Mouse (Mus musculus) embryo, embryonic 10.5 days (tissue): ENCODE measurements around the gene Samd15.

Experiments used
- DNase-seq: peaks from one replicate; pipeline ENCODE4 v3.0.0-alpha.2; 2015; ENCODE audit warnings: low spot score

The Samd15 gene

DNA sequence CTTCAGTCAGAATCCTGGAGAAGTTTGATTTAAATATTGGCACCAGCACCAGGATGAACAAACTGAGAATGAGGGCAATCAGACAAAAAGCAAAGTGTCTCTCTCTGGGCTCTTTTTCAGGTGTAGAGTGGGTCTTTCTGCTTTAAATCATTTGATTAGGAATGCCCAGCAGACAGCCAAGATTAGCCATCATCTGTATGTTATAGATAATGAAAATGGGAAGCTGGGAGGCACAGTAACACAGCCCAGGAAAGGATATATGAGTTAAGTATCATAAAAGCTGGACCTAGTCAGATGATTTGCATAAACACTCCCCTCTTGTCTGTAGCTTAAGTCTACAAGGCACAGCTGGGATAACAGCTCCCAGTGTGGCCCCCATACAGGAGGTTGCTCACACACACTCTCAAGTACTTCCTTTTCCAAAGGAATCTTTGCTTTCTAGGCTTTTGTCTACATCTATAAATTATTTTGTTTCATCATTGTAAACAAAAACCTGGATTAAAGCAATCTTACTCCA is 30.9 kb downstream of the Samd15 start:
- no peak for DNase-seq

DNA sequence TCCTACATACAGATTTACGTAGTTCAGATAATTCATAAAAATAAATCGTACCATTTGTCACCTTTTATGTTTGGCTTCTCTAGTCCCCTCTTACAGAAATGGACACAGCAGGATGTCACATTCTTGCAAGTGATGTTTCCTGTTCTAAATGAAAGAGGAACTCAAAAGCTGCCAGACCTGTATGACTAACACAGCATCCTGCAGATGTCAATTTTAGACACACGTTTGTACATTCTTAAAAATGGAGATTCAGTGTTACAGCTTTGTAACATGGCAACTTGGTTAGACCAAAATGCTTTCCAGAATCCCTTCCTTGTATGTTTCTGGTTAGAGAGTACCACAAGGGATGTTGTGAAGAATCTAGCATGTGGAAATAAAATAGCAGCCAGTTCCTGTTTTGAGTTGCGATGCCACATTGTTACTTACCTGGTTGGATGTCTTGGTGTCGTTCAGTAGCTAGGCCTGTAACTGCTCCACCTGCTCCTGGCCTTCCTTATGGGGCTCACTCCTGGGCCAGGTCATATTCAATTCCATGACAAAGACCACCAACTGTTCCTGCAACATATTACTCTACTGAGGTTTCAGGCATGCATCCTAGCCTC is 37.5 kb downstream of the Samd15 start:
- DNase-seq, result no peak

DNA sequence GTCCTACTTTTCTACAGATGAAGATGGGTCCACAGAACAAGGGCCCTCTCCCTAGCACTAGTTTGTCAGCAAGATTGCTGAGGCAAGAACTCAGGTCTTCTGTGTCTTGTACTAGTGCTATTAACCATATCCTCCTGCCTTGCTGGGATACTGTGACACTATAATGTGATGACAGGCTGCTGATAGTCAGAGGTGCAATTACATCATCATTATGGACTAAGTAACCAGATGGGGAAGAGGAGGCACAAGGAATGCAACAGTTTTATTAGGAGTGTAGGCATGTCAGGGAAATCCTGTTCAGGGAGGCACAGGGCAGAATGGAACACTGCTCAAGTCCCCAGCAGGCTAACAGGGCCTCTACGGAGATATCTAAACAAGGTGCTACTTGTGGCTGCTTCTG is 39.1 kb downstream of the Samd15 start, which contains the start of gene Noxred1:
TSS of gene Noxred1 (minus strand) at position 101 of the 400 bp plus-strand sequence.
- no peak for DNase-seq

DNA sequence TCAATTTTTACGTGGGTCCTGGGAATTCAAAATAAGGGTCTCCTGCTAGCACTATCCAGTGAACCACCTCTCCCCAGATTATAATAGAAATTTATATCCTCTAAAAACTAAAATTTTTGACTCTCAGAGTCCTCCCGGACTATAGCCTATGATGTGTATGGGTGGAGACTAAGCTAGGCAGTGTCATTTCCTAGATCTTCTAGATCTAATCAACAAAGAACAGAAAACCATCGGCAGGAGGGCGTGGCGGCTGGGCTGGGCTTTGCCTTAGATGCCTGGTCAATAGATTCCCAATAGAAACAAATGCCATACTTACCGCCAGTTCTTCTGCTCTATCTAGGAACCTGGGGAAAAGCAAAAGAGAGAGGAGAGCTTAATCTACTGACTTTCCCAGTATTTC is 50.6 kb downstream of the Samd15 start:
- DNase-seq, result no peak

DNA sequence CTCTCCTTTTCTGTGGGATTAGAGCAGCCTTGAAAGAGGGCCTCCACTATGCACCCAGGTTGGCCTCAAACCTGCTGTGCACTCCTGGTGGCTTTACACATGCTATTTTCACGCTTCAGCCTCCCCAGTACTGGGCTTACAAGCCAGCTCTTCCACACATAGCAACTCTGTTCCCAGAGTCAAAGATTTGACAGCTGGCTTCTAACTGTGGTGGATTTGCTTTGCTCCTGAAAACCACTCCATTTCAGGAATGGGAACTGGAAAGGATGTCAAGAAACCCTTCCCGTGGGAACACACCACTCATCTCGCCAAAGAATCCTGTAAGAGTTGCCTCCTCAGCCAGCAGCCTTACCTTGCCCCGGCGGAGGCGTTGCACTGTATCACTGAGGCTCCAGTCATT is 54.4 kb downstream of the Samd15 start:
- no peak for DNase-seq

DNA sequence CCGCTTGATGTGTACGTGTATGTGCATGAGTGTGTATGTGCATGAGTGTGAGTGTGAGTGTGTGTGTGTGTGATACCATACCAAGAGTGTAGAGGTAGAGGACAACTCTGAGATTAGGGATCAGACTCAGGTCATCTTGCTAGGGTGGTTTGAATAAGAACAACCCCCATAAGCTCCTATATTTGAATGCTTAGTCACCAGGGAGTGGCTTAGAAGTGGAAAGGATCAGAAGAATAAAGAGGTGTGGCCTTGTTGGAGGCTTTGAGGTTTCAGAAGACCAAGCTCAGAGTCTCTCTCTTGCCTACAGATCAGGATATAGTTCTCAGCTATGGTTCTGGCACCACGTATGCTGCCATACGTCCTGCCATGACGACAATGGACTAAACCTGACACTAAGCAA is 57.1 kb downstream of the Samd15 start:
- DNase-seq, result no peak

DNA sequence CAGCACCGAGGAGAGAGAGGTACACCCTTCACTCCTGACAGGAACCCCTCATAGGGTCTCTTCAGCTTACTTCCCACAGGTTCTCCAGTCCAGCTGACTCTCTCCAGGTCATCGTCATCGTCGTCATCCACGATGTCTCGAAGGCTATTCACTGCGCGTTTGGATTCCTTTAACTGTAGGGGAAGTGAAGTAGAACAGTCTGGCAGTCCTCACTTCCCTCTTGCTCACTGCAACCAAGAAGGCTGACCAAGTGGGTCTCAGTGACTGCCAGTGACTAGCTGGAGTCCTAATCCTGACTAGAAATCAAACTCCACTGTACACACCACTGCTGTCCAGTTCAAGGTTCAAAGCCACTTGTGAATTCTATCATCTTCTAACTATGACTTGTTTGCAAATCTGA is 61.0 kb downstream of the Samd15 start:
- DNase-seq, result no peak
